Mouse (Mus musculus) ovary, postnatal 36 days (tissue): ENCODE results near the gene 3100002H09Rik.
A peak's percentile ranks its signal among the peaks of the same experiment; 100 is the strongest.

Experiments used
- DNase-seq: peaks from one replicate; pipeline ENCODE4 v3.0.0; 2022; ENCODE audit warnings: low spot score, mixed read lengths

The 3100002H09Rik gene

DNA sequence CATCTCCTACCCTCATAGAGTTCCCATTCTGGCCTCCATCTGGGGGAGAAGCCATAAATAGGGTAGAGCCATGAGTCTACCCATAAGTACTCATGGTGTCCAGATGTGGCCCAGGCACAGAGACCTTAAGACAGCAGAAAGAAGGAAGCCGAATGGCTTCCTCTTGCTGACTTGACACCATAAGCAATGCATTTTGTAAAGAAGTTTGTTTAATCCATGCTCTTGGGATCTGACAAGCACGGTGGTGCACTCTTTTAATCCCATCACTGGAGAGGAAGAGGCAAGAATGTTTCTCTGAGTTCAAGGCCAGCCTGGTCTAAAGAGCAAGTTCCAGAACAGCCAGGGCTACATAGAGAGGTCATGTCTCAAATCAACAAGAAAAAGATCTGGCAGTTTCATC lies at the start of gene 3100002H09Rik:
Gene 3100002H09Rik, minus strand, starts transcription at position 101 of the 400 bp plus-strand sequence.
- DNase-seq: no peak

DNA sequence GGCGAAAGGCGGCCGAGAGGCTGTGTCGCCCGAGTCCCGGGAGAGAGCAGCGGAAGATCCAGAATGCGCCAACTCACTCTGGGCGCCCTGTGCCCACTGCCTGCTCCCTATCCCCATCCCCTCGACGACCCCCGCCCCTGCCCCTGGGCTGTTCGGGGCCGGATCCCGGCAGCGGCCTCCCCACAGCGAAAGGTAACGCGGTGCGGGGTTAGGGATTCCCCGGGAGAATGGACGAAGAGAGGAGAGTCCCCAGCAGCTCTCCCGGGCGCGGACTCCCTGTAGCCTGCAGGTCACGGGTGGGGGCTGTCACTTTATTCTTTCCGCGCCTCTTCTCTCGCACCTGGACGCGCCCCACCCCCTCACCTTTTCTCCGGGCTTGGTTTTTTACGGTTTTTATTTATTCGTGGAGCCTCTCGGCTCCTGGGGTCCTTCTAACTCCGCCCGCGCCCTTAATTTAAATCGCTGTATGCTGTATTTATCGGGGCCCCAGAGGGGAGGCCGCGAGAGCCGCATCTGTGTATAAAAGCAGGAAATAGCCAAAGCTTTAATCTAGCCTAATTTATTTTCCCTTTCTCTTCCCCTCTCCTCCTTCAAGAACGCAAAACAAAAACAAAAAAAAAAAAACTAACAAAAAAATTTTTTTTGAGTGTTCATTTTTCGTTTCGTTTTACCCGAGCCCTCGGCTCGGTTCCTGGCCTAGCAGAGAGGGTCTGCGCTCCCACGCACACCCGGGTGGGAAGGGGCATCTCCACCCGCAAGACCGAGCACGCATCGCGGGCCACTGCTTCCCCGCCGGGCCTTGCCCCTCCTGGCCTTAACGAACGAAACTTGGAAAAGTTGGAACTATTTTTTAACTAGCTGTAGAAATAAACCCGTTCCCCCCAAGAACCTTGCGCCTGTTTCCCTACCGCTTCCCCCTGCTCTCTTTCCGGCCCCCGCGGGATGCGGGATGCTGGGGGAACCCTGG lies 48.9 kb upstream of the 3100002H09Rik start:
- DNase-seq: no peak

DNA sequence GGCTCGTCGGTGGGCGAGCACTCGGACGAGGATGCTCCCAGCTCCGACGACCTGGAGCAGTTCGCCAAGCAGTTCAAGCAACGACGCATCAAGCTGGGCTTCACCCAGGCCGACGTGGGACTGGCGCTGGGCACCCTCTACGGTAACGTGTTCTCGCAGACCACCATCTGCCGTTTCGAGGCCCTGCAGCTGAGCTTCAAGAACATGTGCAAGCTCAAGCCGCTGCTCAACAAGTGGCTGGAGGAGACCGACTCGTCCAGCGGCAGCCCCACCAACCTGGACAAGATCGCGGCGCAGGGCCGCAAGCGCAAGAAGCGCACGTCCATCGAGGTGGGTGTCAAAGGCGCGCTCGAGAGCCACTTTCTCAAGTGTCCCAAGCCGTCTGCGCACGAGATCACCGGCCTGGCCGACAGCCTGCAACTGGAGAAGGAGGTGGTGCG lies 47.8 kb upstream of the 3100002H09Rik start:
- no peak for DNase-seq

DNA sequence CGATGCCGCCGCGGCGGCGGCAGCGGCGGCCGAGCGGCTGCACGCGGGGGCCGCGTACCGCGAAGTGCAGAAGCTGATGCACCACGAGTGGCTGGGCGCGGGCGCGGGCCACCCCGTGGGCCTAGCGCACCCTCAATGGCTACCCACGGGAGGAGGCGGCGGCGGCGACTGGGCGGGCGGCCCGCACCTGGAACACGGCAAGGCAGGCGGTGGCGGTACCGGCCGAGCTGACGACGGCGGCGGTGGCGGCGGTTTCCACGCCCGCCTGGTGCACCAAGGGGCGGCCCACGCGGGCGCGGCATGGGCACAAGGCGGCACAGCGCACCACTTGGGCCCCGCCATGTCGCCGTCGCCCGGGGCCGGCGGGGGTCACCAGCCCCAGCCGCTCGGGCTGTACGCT lies 47.2 kb upstream of the 3100002H09Rik start:
- DNase-seq: no peak

DNA sequence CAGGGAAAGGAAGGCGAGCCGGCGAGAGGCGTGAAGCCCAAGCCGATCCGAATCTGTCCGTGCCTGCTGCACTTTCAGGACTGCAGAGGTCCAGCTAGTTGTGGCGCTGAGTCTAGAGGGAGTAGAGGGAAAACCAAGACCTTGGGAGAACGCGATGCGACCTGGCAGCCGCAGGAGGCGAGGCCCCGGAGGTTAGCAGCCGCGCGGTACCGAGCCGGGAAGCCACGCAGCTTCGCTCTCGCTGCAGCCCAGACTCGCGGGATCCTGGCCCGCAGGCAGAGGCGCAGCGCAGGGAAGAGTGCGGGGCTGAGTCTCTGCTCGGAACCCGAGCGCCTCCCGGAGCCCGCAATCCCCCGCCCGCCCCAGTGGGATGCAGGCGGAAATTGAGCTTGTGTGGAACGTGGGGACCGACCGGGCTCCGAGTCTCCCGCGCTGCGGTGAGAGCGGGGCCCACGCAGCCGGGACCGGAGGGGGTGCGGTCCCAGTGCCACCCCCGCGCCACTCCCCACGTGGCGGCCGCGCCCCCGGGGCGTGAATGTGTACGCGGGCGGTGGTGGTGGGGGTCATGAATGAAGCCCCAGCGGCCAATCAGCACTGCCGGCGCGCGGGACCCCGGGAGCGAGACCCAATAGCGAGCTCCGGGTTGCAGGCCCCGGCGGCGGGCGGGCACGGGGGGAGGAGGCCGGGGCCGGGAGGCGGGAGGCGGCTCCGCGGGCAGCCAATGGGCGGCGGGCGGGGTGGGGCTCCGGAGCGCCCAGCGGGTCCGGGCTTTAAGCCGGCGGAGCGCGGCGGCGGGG lies 46.4 kb upstream of the 3100002H09Rik start:
- DNase-seq: peak; percentile 84

DNA sequence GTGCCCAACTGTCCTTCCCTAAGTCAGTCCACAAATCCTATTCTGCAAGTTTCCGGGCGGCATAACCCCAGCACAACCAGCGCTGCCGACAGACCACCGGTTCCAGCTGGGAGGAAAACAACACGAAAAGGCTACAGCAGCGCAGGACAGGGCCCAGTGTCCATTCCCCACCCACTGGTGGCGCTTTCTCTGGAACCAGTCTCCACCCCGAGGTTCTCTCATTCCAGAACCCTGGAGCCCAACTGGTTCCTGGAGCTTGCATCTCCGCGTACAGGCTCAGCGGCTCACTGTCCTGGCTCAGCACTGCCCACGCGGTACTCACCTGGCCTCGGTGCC lies 45.9 kb upstream of the 3100002H09Rik start, which contains the start of gene Pou3f1:
Gene Pou3f1, plus strand, starts transcription at position 290 of the 336 bp plus-strand sequence.
- DNase-seq: no peak

DNA sequence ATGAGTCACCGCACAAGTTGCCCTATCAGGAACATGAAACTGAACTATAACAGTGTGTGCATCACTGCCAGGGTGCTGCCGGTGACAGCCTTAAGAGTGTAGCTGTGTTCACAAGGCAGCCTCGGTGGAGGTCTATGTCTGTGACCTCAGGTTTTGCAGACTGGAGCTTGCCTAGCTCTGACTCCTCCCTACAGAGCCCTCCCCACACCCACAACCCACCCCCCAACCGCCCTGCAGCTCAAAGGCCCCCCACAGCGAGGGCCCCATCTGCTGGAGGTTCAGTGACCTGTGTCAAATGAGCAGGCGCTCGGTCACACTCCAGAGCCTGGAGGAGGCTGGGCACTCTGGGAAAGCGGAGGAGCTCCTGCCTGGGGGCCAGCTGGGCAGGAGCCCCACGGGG lies 42.3 kb upstream of the 3100002H09Rik start:
- DNase-seq: no peak

DNA sequence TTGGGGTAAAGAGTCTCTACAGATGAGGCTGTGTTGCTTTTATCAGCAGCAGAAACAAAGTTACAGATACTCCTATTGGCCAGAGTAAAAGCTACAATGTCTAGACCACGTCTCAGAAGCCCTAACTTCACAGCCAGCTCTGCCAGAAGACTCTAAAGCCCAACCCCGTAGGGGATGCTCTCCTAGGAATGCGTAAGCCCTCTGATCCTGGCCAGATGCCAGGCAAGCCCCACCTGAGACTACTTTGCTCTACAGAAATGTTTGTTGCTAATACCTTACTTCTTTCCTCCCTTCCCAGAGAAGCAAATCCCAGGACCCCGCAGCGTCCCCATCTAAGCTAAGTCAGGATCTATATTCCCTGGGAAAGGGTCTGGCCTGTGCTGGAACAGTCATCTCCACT lies 37.3 kb upstream of the 3100002H09Rik start:
- DNase-seq: no peak

DNA sequence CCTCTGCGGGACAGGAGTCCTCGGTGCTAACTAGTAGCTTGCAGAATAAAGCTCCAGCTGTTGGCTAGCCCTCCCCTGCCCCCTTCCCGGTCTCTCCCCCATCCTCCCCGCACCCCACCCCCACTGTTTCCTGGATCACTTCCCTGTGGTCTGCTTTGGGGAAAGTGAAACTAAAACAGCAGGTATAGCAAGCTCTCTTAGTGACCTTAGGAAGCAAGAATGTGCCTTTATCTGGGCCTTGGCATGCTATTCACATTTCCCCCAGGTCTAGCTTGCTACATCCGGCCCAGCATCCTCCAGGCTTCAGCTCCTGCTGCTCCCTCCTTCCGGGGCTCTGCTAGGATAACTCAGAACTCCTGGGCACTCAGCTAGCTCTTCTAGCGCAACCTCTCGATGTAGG lies 36.0 kb upstream of the 3100002H09Rik start:
- DNase-seq: no peak

DNA sequence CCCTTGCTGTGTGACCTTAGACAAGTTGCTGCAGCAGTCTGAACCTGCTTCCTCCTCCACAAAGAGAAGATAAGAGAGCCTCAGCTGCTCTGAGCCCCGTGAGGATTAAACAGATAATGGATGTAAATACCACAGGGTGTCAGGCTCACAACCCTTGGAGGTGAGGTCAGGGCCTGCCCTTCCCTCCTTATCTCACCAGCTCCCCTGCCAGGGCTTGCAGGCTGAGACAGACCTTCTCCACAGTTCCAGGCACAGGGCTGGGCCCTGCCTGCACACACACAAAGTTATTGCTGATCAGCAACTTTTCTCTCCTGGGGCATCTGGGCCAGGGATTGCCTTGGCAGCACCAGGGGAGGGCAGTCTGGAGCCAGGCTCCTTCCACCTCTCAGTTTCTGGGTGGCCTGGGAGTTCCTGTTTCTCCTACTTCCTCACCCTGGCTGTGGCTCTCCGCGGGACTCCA lies 34.4 kb upstream of the 3100002H09Rik start:
- no peak for DNase-seq

DNA sequence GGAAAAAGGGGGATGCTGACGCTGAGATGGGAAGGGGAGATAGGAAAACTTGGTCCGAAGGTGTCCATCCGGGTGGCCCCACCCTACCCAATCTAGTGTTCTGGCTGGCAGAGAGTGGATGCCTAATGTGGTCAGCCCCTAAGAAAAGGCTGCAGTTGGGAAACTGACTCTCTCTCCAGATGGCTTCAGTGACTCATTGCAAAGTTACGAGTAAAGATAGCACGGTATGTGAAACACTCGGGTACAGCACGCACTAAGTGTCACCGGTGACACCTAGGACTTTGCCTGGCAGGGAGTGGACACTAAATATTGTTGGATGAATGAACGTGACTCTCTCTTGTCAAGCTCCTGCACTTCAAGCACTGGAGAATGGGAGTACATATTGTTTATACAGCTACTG lies 33.3 kb upstream of the 3100002H09Rik start:
- DNase-seq: no peak

DNA sequence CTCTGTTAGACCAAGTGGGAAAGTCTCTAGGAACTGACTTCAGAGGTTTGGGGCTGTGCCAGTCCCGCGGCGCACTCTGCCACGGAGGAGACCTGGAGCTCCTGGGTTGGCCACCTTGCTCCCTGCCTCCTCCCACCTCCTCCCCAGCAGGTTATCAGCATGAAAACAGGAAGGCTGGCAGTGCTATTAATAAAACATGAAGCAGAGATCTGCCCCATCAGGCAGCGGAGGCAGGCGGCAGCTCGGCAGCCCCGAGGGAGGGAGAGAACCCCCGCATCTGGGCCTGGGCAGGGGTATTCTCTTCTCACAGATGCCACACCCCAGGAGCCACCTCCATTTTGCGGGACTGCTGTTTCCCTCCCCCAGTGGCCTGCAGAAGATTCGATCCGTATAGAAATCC lies 29.1 kb upstream of the 3100002H09Rik start:
- no peak for DNase-seq

DNA sequence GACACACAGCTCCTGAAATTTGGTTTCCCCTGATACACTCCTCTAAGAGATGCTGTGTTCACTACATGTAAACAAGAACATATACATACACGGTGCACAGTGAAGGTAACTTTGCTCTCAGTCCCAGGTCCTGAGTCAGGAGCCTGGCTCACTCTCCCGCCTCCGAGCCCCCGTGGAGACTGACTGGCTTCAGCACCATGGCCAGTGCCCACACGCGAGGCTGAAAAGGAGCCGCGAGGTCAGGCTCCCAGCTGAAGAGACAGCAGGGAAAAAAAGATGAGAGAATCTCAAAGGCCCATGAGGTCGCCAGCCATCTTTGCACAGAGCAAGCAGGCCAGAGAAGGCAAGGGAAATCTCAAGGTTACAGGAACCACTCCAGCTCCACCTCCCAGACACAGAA lies 22.7 kb upstream of the 3100002H09Rik start:
- DNase-seq: peak; percentile 62

DNA sequence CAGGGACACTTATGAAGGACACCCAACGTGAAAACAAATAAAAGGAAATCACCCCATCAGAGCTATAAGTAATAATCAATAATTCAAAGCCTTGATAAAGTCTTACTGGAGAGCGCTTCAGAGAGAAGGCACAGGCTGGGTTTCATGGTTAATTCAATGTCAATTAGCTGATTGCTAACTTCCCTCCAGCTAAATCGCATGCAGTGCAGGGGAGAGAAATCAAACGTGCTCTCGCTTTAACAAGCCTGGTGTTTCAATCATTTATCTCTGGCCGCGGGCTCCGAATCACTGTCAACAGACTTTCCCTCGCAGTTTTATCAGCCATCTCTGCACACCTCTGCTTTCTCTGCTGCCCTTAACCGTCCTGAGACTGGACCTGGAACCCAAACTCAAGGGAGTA lies 22.3 kb upstream of the 3100002H09Rik start:
- no peak for DNase-seq

DNA sequence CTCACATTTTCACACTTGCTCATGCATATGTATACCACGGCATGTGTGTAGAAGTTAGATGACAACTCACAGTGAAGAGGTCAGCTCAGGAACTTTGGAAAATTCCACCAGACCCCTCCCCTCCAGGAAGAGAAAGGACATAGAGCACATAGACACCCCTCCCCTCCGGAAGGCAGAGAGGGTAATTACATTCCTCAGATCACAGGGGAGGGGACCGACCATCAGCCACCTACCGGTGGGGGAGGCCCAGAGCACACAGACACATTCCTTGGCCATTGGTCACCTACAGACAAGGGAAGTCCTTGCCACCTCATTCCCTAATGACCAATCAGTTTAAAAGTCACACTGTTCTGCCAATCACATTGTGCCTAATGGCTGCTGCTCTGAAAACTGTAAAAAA lies 20.9 kb upstream of the 3100002H09Rik start:
- DNase-seq: no peak

DNA sequence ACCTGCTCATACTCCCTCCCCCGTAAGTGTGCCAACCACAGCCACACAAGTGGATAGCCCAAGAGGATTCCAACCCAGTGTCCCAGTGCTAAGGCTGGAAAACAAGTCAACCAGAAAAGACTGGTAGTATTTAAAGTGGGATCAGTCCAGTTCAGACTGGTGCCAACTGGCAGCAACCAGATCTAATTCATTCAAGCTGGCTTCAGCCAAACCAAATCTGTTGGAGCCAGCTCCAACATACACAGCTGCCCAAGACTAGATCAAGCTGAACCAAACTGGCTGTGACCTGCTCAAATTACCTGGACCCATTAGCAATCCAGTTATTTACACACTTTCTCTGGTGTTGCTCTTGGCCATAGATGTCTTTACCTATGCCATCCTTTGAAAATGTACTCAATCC lies 16.2 kb upstream of the 3100002H09Rik start:
- no peak for DNase-seq

DNA sequence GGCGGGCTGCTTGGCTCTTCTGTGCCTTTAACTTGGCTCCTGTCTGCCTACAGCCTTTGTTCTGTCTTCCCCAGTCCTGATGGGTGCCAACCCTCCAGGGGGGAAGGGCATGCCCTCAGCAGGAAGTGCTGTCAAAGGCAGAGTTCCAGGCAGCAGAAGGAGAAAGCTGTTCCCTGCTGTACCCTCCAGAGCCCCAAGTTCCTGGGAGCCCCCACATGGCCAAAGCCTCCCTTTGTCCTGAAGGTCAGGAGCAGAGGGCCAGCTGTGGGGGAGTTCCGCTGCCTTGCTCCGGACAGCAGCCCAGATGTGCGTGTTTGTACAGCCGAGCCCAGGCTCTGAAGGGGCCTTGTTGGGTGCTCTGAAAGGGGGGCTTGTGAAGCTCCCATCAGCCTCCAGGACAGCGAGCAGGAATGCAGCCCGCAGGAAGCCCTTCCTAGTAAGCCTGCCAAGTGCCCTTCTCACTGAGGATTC lies 13.5 kb upstream of the 3100002H09Rik start:
- no peak for DNase-seq

DNA sequence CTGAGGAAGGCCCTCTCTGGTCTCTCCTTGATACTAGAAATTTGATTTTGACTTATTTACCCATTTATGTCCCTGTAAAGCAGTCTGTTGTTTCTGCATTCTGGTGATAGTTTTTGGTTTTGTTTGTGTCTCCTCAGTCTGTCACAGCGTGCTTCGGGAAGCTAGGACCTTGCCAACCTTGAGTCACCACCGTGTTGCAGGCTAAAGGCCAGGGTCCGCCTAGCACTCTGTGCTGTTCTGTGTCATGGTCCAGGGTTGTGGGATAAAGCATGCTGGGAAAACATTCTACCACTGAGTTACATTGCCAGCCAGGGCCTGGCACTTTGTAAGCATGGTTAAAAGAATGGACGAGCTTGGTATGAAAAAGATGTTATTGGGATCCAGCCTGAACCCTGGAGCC lies 12.0 kb upstream of the 3100002H09Rik start:
- no peak for DNase-seq

DNA sequence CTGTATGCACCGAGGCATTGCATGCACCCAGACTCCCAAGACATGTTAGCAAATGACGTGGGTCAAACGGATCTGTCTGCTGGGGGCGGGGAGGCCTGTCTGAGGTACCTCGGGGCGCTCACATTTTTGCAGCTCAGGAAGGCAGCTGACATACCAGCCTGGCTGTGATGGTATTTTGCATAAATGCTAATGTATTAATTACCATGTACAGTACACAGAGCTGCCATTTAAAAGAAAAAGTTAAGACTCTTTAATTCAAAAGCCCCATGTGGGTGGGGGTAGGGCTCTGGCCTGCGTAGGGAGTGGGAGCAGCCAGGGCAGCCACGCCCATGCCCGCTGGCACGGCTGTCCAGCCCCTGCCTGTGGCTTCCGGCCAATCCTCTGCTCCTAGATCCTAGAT lies 10.8 kb upstream of the 3100002H09Rik start:
- DNase-seq: no peak

DNA sequence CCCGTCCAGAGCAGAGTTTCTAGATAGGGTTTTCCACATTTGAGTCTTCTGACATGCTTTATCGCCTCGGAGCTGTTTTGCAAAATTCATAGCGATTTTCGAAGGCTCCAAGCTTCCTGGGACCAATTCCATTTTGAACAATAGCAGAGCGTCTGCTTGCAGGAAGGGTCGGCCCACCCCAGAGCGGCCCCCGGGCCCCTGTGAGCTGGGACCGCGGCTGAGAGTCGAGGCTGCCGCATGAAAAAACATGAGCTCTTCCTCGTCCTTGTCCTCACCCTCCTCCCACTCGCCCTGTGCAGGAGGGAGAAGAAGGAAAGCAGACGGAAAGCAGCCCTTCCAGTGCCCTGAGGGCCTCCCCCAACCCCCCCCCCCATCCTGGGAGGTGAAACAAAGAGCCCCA lies 8.0 kb upstream of the 3100002H09Rik start:
- no peak for DNase-seq

DNA sequence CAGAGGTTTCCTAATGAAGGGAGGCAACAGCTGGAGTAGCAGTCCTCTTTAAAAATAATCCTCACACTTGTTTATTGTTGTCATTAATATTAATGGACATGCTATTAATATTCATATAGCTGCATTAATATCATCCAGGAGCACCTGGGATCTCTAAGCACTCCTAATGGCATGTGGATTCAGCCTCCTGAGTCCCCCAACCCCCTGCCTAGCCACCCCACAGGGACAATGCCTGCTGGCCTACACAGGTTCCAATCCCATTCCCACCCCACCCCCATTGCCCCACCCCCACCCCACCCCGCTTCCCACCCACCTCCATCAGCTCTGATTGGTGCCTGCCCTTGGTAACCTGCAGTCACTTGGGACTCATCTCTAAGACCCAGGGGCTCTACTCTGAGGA lies 6.0 kb upstream of the 3100002H09Rik start:
- no peak for DNase-seq

DNA sequence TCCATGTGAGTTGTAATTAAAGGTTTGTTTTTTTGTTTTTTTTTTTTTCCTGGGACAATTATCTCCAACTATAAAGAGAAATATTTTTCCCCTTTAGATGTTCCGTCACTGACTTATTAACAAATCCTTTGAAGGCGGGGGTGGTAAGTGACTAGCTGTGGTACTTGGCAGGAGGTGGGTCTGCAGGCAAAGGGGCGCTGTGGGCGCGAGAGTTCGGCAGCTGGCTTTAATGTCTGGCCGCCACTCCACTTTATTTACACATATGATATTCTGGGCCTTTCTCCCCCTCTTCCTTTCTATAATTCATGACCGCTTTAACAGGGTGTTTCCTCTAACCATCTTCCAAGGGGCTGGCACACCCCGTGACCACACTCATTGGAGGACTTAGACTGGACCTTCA lies 5.4 kb upstream of the 3100002H09Rik start:
- no peak for DNase-seq
